Mouse (Mus musculus) layer of hippocampus, postnatal 10 days (tissue): ENCODE measurements around the gene Mcf2l. TPM values are rescaled to one million over a fixed set of nuclear protein-coding genes. Genes with fewer than 3 reads are reported as not detected.

Experiments used
- DNase-seq, 2 experiments: peaks; one replicate each; pipeline ENCODE4 v3.0.0; 2021; ENCODE audit warnings: low spot score in 2 of 2
- total RNA-seq, 2 experiments: library from RNA; stranded (reverse); gene quantifications; 2 replicates each; pipeline ENCODE4 v1.2.3; 2021

Gene Mcf2l
- total RNA-seq, 2 experiments from 2014 or later: 269 to 278 TPM

- no peak for DNase-seq
Measured at GRCm38 (mm10) chr8:12907730-12908129, 34.1 kb downstream of the Mcf2l start.

GRCm38 (mm10) chr8:12912011-12912410 is 38.4 kb downstream of the Mcf2l start:
- no peak for DNase-seq

- peak; percentile 64 to 77 for DNase-seq
Measured at GRCm38 (mm10) chr8:12915187-12916006, 41.8 kb downstream of the Mcf2l start.

- DNase-seq: no peak
Measured at GRCm38 (mm10) chr8:12916156-12916900, 42.7 kb downstream of the Mcf2l start.

- DNase-seq: peak in 1 of 2 experiments; percentile 42
Measured at GRCm38 (mm10) chr8:12917029-12917428, 43.4 kb downstream of the Mcf2l start.

GRCm38 (mm10) chr8:12917831-12918230 is 44.2 kb downstream of the Mcf2l start:
- DNase-seq: no peak

GRCm38 (mm10) chr8:12920599-12920998 is 47.0 kb downstream of the Mcf2l start:
- DNase-seq: no peak

- DNase-seq: no peak
Measured at GRCm38 (mm10) chr8:12925051-12925450, 51.4 kb downstream of the Mcf2l start.

- DNase-seq: no peak
Measured at GRCm38 (mm10) chr8:12925941-12926381, 52.4 kb downstream of the Mcf2l start.

GRCm38 (mm10) chr8:12927204-12927983 is 53.8 kb downstream of the Mcf2l start:
- peak; percentile 73 to 76 for DNase-seq

GRCm38 (mm10) chr8:12928033-12928432 is 54.4 kb downstream of the Mcf2l start:
- no peak for DNase-seq

- no peak for DNase-seq
Measured at GRCm38 (mm10) chr8:12928931-12929330, 55.3 kb downstream of the Mcf2l start.

GRCm38 (mm10) chr8:12930290-12930689 is 56.7 kb downstream of the Mcf2l start:
- DNase-seq: no peak

GRCm38 (mm10) chr8:12931426-12931825 is 57.8 kb downstream of the Mcf2l start:
- no peak for DNase-seq

- DNase-seq: no peak
Measured at GRCm38 (mm10) chr8:12932520-12932919, 58.9 kb downstream of the Mcf2l start.

- no peak for DNase-seq
Measured at GRCm38 (mm10) chr8:12933765-12934164, 60.2 kb downstream of the Mcf2l start.

- no peak for DNase-seq
Measured at GRCm38 (mm10) chr8:12934453-12935043, 60.9 kb downstream of the Mcf2l start.

- no peak for DNase-seq
Measured at GRCm38 (mm10) chr8:12940549-12940948, 66.9 kb downstream of the Mcf2l start.

- no peak for DNase-seq
Measured at GRCm38 (mm10) chr8:12941161-12941926, 67.7 kb downstream of the Mcf2l start.
